Mouse (Mus musculus) stomach, embryonic 14.5 days (tissue): ENCODE data around the gene Necab2. TPM values are rescaled to one million over a fixed set of nuclear protein-coding genes. Genes with fewer than 3 reads are reported as not detected.

Experiments
- ATAC-seq: fragments of 200-750 bp; cut with Nextera tagmentation; 2 replicates; pipeline ENCODE4 v1.8.0; 2017; ENCODE audit warnings: low read depth, moderate TSS enrichment; ENCODE audit not compliant: insufficient number of reproducible peaks, insufficient read depth, low FRiP score
- H3K27ac ChIP-seq: fragments of 300-500 bp; sonication (generic); 2 replicates; pipeline ENCODE4 v1.5.1; 2014; ENCODE audit warnings: mild to moderate bottlenecking, low read length, moderate library complexity, mixed read lengths
- H3K27me3 ChIP-seq: fragments of 300-500 bp; sonication (generic); 2 replicates; pipeline ENCODE4 v1.6.1; 2014; ENCODE audit warnings: low read length, control low read depth, mixed read lengths; ENCODE audit not compliant: control insufficient read depth, insufficient read depth
- H3K36me3 ChIP-seq: fragments of 300-500 bp; sonication (generic); 2 replicates; pipeline ENCODE4 v1.6.1; 2014; ENCODE audit warnings: mild to moderate bottlenecking, control low read depth, low read length, moderate library complexity, mixed read lengths; ENCODE audit not compliant: control insufficient read depth, insufficient read depth
- H3K4me1 ChIP-seq: fragments of 300-500 bp; sonication (generic); 2 replicates; pipeline ENCODE4 v1.6.1; 2014; ENCODE audit warnings: low read length, control low read depth, mixed read lengths; ENCODE audit not compliant: control insufficient read depth, insufficient read depth
- H3K4me2 ChIP-seq: fragments of 300-500 bp; sonication (generic); replicated peaks from 2 replicates; pipeline ENCODE4 v1.6.1; 2014; ENCODE audit warnings: low read depth, low read length, control low read depth
- H3K4me3 ChIP-seq: fragments of 300-500 bp; sonication (generic); 2 replicates; pipeline ENCODE4 v1.5.1; 2014; ENCODE audit warnings: low read depth, low read length, control low read depth
- H3K9ac ChIP-seq: fragments of 300-500 bp; sonication (generic); replicated peaks from 2 replicates; pipeline ENCODE4 v1.6.1; 2014; ENCODE audit warnings: low read depth, mild to moderate bottlenecking, control low read depth, low read length, moderate library complexity, mixed read lengths
- H3K9me3 ChIP-seq: fragments of 300-500 bp; sonication (generic); 2 replicates; pipeline ENCODE4 v1.6.1; 2016; ENCODE audit warnings: low read depth, low read length, control low read depth; ENCODE audit not compliant: control insufficient read depth
- WGBS: fragments of 180-500 bp; shearing (Covaris S2); extraction: QIAGEN DNeasy Blood & Tissue Kit; methylation state at CpG from one replicate; pipeline ENCODE4 v1.1.7; 2014; 5-methylcytosine and 5-hydroxymethylcytosine counted together
- polyA plus RNA-seq: library from polyadenylated mRNA; unstranded; fragments of >200 nt; fragmentation: Nextera tagmentation; extraction: Ambion mirVana; gene quantifications from 2 replicates; pipeline ENCODE4 v1.2.1, GENCODE M21; 2014

Necab2 gene
- polyA plus RNA-seq, 1 experiment from 2014 or later, result 1.5 TPM

DNA sequence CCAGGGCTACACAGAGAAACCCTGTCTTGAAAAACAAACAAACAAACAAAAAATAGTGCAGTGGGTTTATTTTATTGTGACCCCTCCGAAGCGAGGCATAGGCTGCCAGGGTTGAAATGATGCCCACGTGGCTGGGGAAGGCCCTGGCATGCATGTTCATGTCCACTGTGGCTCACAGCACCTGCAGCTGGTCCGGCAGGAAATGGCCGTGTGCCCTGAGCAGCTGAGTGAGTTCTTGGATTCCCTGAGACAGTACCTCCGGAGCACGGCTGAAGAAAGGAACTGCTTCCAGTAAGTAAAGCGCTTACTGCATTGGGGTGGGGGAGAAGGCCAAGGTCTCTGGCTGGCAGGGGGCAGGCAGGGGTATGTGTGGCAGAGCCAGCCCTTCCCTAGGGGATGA, 21.6 kb downstream of the Necab2 start:
- Histone ChIP-seq H3K4me1 (peaks cover 11% of the 10 kb centered on the region), H3K4me3 (no peak overlapping the region), H3K27ac (no peak overlapping the region), H3K27me3 (no peaks in the 10 kb centered on the region), H3K9me3 (no peaks in the 10 kb centered on the region), H3K9ac (no peak overlapping the region), H3K4me2 (no peak overlapping the region), H3K36me3 (no peaks in the 10 kb centered on the region)
- 83% methylated on average over 8 of the region's 8 CpGs for WGBS
- no peak for ATAC-seq

DNA sequence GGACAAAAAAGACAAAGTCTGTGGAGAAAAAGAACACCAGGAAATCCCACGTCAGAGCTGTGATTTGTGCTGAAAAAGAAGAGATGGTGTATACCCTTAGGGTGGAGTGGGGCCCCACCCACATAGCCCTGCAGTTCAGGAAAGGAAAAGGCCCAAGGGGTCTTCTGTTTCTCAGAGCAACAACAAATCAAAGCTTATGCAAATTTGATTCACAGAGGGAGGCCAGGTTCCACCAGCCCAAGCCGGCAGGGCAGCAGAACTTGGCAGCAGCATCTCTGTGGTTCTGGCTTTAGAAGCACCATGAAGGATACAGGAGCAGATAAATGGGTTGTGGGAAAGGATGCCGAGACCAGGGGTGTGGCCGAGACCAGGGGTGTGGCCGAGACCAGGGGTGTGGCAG, 32.2 kb downstream of the Necab2 start:
- Histone ChIP-seq H3K4me2 (no peak overlapping the region), H3K4me3 (no peak overlapping the region), H3K9ac (no peak overlapping the region), H3K9me3 (no peaks in the 10 kb centered on the region), H3K36me3 (no peaks in the 10 kb centered on the region), H3K4me1 (no peaks in the 10 kb centered on the region), H3K27me3 (no peaks in the 10 kb centered on the region), H3K27ac (no peak overlapping the region)
- no peak for ATAC-seq
- WGBS, result 23% methylated on average over 5 of the region's 5 CpGs

DNA sequence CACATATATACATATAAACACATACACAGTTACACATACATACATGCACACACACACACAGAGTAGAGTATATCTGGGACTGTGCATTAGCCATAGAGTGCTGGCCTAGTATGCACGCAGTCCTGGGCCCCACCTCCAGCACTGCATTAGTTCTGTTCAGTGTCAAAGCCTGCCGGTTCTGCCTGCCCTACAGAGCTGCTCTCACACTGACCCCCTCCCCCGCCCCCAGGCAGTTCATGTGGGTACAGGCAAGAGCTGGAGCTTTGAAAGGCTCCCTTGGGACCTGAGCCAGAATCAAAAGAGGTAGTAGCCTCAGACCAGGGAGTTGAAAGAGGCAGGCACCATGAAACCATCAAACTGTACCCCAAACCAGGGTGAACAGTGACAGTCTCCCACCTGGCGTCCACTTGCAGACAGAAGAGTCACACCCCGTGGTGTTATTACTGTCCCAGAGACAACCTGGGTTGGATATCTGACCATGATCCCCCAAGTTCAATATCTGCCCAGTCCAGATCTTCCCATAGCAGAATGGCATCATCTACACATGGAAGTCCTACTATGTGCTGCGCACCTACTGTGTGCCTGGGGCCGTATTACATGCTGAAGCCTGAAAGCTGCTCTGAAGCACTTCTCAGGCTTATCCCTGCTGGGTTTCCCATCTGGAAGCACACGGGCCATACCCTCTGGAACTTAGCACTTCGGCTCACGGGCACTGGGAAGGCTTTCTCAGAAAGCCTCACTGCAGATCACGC, 37.8 kb downstream of the Necab2 start:
- ATAC-seq, result no peak
- H3K4me1 ChIP-seq, result no peaks in the 10 kb centered on the region
- no peaks in the 10 kb centered on the region for H3K27me3 ChIP-seq
- H3K27ac ChIP-seq, result no peak overlapping the region
- H3K4me3 ChIP-seq, result no peak overlapping the region
- 78% methylated on average over 11 of the region's 11 CpGs for WGBS
- H3K9me3 ChIP-seq, result no peaks in the 10 kb centered on the region
- H3K4me2 ChIP-seq, result no peak overlapping the region
- no peaks in the 10 kb centered on the region for H3K36me3 ChIP-seq
- no peak overlapping the region for H3K9ac ChIP-seq

DNA sequence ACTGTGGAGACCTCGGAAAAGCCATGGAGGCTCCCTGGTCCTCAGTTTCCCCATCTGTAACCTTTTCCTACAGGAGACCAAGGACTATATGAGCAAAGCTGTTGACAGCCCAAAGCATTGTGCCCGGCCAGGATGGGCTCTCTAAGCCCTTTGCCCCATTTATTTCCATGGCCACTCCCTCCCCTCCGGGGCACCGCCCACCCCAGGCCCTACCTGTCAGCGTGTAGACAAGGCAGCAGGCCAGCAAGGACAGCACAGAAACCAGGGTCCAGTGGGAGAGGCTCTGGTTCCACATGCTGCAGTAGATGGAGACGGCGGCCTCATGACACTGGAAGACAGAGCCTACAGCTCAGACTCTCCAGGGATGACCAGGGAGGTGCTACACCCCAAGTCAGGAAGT, 40.6 kb downstream of the Necab2 start:
- Histone ChIP-seq H3K27me3 (no peaks in the 10 kb centered on the region), H3K4me2 (no peak overlapping the region), H3K9me3 (no peaks in the 10 kb centered on the region), H3K9ac (no peak overlapping the region), H3K27ac (no peak overlapping the region), H3K4me1 (0 out of 2 replicates have a peak, but pooled peaks cover 3% of the 10 kb centered on the region), H3K4me3 (no peak overlapping the region), H3K36me3 (no peaks in the 10 kb centered on the region)
- no peak for ATAC-seq
- 70% methylated on average over 7 of the region's 7 CpGs for WGBS

DNA sequence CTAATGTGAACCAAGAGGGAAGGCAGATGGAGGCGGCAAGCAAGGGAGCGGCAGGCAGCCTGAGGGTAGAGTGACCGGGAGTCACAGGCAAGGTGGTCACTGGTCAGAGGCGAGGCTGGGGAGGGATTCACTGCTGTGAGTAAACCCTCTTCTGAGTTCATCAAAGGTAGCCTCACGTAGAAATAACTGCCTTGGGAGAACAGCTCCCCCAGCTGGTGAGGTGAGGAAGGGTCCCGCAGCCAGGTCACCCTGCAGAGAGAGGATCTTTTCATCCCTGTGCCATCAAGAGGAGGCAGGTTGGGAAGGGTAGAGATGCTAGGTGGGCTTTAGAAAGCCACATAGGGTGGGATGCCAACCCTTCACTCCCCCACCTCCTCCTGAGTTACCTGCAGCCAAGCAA, 50.3 kb downstream of the Necab2 start:
- no peak overlapping the region for H3K4me3 ChIP-seq
- ATAC-seq, result no peak
- H3K9me3 ChIP-seq, result no peaks in the 10 kb centered on the region
- no peak overlapping the region for H3K27ac ChIP-seq
- H3K9ac ChIP-seq, result no peak overlapping the region
- H3K4me2 ChIP-seq, result no peak overlapping the region
- H3K27me3 ChIP-seq, result no peaks in the 10 kb centered on the region
- H3K4me1 ChIP-seq, result no peaks in the 10 kb centered on the region
- WGBS, result 29% methylated on average over 6 of the region's 6 CpGs
- H3K36me3 ChIP-seq, result no peaks in the 10 kb centered on the region

DNA sequence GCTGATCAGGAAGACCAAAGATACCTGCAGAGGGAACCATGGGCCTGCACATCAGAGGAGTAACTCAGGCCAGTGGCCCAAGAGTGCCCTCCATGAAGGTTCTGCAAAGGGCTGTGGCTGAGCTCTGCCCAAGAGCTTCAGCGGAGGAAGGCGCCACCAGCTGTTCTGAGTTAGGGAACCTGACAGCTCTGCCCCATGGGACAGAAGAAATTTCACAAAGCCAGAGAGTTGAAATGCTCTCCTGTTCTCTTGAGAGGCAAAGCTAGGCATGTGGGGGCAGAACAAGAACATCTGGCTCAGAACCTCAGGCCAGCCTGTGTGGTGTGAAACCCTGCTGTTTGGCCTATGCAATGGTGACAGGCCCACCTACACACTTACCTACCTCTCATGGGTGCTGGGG, 53.3 kb downstream of the Necab2 start:
- no peaks in the 10 kb centered on the region for H3K36me3 ChIP-seq
- no peak overlapping the region for H3K27ac ChIP-seq
- no peak overlapping the region for H3K4me2 ChIP-seq
- no peaks in the 10 kb centered on the region for H3K4me1 ChIP-seq
- H3K9ac ChIP-seq, result no peak overlapping the region
- H3K27me3 ChIP-seq, result no peaks in the 10 kb centered on the region
- WGBS, result 82% methylated on average over 2 of the region's 2 CpGs
- H3K4me3 ChIP-seq, result no peak overlapping the region
- no peaks in the 10 kb centered on the region for H3K9me3 ChIP-seq
- ATAC-seq, result no peak

DNA sequence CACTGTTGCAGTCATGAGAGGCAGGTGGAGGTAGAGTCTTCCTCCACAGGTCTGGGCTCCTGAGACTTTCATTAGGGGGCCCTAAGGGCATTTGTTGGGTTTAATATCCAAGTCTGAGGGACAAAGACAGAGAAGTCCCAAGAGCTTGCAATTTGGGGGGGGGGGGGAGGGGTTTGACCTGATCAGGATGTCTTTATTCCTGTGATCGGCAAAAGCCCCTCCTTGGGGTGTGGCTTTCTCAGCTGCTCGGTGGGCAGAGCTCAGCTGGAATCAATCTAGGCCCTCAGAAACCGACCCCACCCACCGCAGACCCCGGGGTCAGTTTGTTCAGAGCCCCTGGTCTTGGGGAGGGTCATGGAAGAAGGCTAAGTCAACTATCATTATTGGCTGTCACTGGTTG, 55.1 kb downstream of the Necab2 start, which contains the start of gene Slc38a8:
Slc38a8 (minus strand) TSS at position 101 of the 400 bp plus-strand sequence.
- H3K9ac ChIP-seq, result no peak within 1 kb of the TSS
- no peak for ATAC-seq
- H3K4me3 ChIP-seq, result no peak within 1 kb of the TSS
- peaks cover 10% of the 10 kb centered on the region for H3K36me3 ChIP-seq
- WGBS, result 35% methylated on average over 5 of the region's 5 CpGs
- no peak within 1 kb of the TSS for H3K27ac ChIP-seq
- no peak within 1 kb of the TSS for H3K4me2 ChIP-seq
- H3K9me3 ChIP-seq, result no peaks in the 10 kb centered on the region
- no peaks in the 10 kb centered on the region for H3K27me3 ChIP-seq
- H3K4me1 ChIP-seq, result no peaks in the 10 kb centered on the region

DNA sequence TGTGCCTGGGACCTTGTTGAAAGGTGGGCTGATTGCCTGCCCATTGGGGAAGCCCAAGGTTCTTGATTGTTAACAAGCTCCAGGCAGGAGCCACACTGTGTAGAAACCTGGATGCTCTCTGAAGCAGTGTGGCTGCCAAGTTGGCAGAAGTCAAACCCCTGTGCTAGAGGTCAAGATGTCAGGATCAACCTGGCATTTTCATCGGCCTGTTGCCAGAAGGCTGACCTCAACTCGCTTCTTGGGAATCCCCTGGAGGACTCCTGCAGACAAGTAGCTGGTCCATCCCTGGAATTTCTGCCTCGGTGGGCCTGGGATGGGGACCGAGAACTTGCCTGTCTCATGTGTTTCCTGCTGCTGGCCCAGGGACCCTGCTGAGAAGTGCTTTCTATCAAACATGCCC, 55.6 kb downstream of the Necab2 start:
- peaks cover 13% of the 10 kb centered on the region for H3K36me3 ChIP-seq
- no peaks in the 10 kb centered on the region for H3K4me1 ChIP-seq
- H3K4me3 ChIP-seq, result no peak overlapping the region
- H3K27ac ChIP-seq, result no peak overlapping the region
- no peaks in the 10 kb centered on the region for H3K9me3 ChIP-seq
- 33% methylated on average over 4 of the region's 4 CpGs for WGBS
- H3K4me2 ChIP-seq, result no peak overlapping the region
- no peak overlapping the region for H3K9ac ChIP-seq
- ATAC-seq, result no peak
- H3K27me3 ChIP-seq, result no peaks in the 10 kb centered on the region
